17 mouse cellular contexts compared by ENCODE assay signal in genomic region chr1:179341589-179341988, GRCm38 (mm10).
"Had no signal": no experiment of that assay in that cellular context is flagged by ENCODE, and none has a peak within 500 bp of the region (broad histone marks: within the 10 kb centered on the region; RNA-seq: fewer than 3 reads in every experiment).

No protein-coding gene starts in this region.

- H3K4me2 ChIP-seq: lung, embryonic 15.5 days; midbrain, embryonic 13.5 days; midbrain, embryonic 15.5 days; neural tube, embryonic 12.5 days; stomach, embryonic 15.5 days had no signal

- H3K27ac ChIP-seq: lung, embryonic 15.5 days; macrophage; midbrain, embryonic 13.5 days; midbrain, embryonic 15.5 days; neural tube, embryonic 12.5 days; stomach, embryonic 15.5 days; stomach, postnatal 0 days had no signal

- H3K4me3 ChIP-seq: lung, embryonic 15.5 days; megakaryocyte, embryonic 14.5 days; midbrain, embryonic 13.5 days; midbrain, embryonic 15.5 days; neural tube, embryonic 12.5 days; stomach, embryonic 15.5 days had no signal

- ATAC-seq: liver, postnatal 0 days; lung, postnatal 0 days; midbrain, embryonic 13.5 days; midbrain, embryonic 15.5 days had no signal

- DNase-seq: liver, postnatal 0 days; lung, adult 2 months; lung, postnatal 14 days; lung, postnatal 36 days; right cerebral cortex, postnatal 14 days; thymus, adult 2 months; thymus, postnatal 25 days; thymus, postnatal 4 days had no signal

- H3K9me3 ChIP-seq: lung, embryonic 15.5 days; megakaryocyte, embryonic 14.5 days; midbrain, embryonic 13.5 days; midbrain, embryonic 15.5 days; neural tube, embryonic 12.5 days; stomach, embryonic 15.5 days had no signal

- H3K36me3 ChIP-seq: lung, embryonic 15.5 days; midbrain, embryonic 13.5 days; midbrain, embryonic 15.5 days; neural tube, embryonic 12.5 days; stomach, embryonic 15.5 days had no signal

- H3K9ac ChIP-seq: liver, postnatal 0 days; lung, embryonic 15.5 days; midbrain, embryonic 13.5 days; midbrain, embryonic 15.5 days; neural tube, embryonic 12.5 days; stomach, embryonic 15.5 days had no signal

- H3K27me3 ChIP-seq: lung, embryonic 15.5 days; megakaryocyte, embryonic 14.5 days; midbrain, embryonic 13.5 days; midbrain, embryonic 15.5 days; neural tube, embryonic 12.5 days; stomach, embryonic 15.5 days had no signal

- H3K4me1 ChIP-seq: lung, embryonic 15.5 days; megakaryocyte, embryonic 14.5 days; stomach, embryonic 15.5 days had no signal
